Mouse (Mus musculus): Measurements from ENCODE around the gene Myom3. TPM values are rescaled to one million over a fixed set of nuclear protein-coding genes. Genes with fewer than 3 reads are reported as not detected.

The Myom3 gene
- total and polyA plus RNA-seq, 3 experiments: 0.08 to 0.55 (median 0.40) TPM

GRCm38 (mm10) chr4:135855536-135856222 is 96.2 kb downstream of the Myom3 start, which contains the start of gene Srsf10:
Gene Srsf10, plus strand, starts transcription at chr4:135855747.
- DNase-seq: peak; percentile 99

GRCm38 (mm10) chr4:135856223-135857091 is 96.9 kb downstream of the Myom3 start:
- peak; percentile 82 for DNase-seq

- no peak for DNase-seq
Observed at GRCm38 (mm10) chr4:135857597-135858186, 98.2 kb downstream of the Myom3 start.

Other genes starting within 250 kb of the Myom3 start
- under 1 TPM in 1 of 2 experiments, not detected in 1; 0.10 TPM for gene Grhl3, start 186.1 kb upstream of the Myom3 start, total RNA-seq (2021)
- not detected in 2 replicates for gene Grhl3, start 186.1 kb upstream of the Myom3 start, polyA plus RNA-seq (2012; rRNA removed)
- gene Ifnlr1, start 73.4 kb upstream of the Myom3 start, total RNA-seq (2021): under 1 TPM in 1 of 2 experiments, not detected in 1; 0.45 TPM
- 0.04 and 0.08 TPM in 2 replicates for gene Ifnlr1, start 73.4 kb upstream of the Myom3 start, polyA plus RNA-seq (2012; rRNA removed)
- gene Il22ra1, start 31.5 kb upstream of the Myom3 start, total RNA-seq (2021): under 1 TPM; 0.43 to 0.59 TPM
- gene Il22ra1, start 31.5 kb upstream of the Myom3 start, polyA plus RNA-seq (2012; rRNA removed): 1.2 and 1.4 TPM in 2 replicates
- 100 to 1,000 TPM in 1 of 2 experiments, 10 to 100 TPM in 1; 84.2 to 139 TPM for gene Srsf10, start 96.0 kb downstream of the Myom3 start, total RNA-seq (2021)
- 111 and 117 TPM in 2 replicates for gene Srsf10, start 96.0 kb downstream of the Myom3 start, polyA plus RNA-seq (2012; rRNA removed)
- 100 to 1,000 TPM in 1 of 2 experiments, 10 to 100 TPM in 1; 99.4 to 128 TPM for gene Pnrc2, start 114.1 kb downstream of the Myom3 start, total RNA-seq (2021)
- gene Pnrc2, start 114.1 kb downstream of the Myom3 start, polyA plus RNA-seq (2012; rRNA removed): 5.5 and 8.6 TPM in 2 replicates
- 1 to 10 TPM in 1 of 2 experiments, under 1 TPM in 1; 0.92 to 2.5 TPM for gene Cnr2, start 135.7 kb downstream of the Myom3 start, total RNA-seq (2021)
- 1.8 and 2.1 TPM in 2 replicates for gene Cnr2, start 135.7 kb downstream of the Myom3 start, polyA plus RNA-seq (2012; rRNA removed)
- gene Fuca1, start 161.0 kb downstream of the Myom3 start, total RNA-seq (2021): 10 to 100 TPM; 82.7 to 86.3 TPM
- 31.8 and 35.2 TPM in 2 replicates for gene Fuca1, start 161.0 kb downstream of the Myom3 start, polyA plus RNA-seq (2012; rRNA removed)
- gene Hmgcl, start 186.7 kb downstream of the Myom3 start, total RNA-seq (2021): 10 to 100 TPM; 42.7 to 71.0 TPM
- gene Hmgcl, start 186.7 kb downstream of the Myom3 start, polyA plus RNA-seq (2012; rRNA removed): 33.9 and 35.3 TPM in 2 replicates
- gene Gale, start 204.0 kb downstream of the Myom3 start, total RNA-seq (2021): 10 to 100 TPM; 15.5 to 24.8 TPM
- gene Gale, start 204.0 kb downstream of the Myom3 start, polyA plus RNA-seq (2012; rRNA removed): 22.9 and 33.3 TPM in 2 replicates
- gene Lypla2, start 212.9 kb downstream of the Myom3 start, total RNA-seq (2021): 10 to 100 TPM; 59.8 to 78.2 TPM
- 155 and 169 TPM in 2 replicates for gene Lypla2, start 212.9 kb downstream of the Myom3 start, polyA plus RNA-seq (2012; rRNA removed)
- 10 to 100 TPM; 23.1 to 35.5 TPM for gene Pithd1, start 227.5 kb downstream of the Myom3 start, total RNA-seq (2021)
- gene Pithd1, start 227.5 kb downstream of the Myom3 start, polyA plus RNA-seq (2012; rRNA removed): 59.2 and 59.4 TPM in 2 replicates

All from adrenal gland, adult 2 months (tissue).